Mouse (Mus musculus) intestine, embryonic 15.5 days (tissue): Measurements from ENCODE around the gene Cmc4. TPM values are rescaled to one million over a fixed set of nuclear protein-coding genes. Genes with fewer than 3 reads are reported as not detected.
A peak's percentile ranks its signal among the peaks of the same experiment; 100 is the strongest.

Source experiments
- ATAC-seq: fragments of 200-750 bp; cut with Nextera tagmentation; 2 replicates; pipeline ENCODE4 v1.8.0; 2017; ENCODE audit warnings: moderate TSS enrichment, moderate library complexity
- H3K27ac ChIP-seq: fragments of 300-500 bp; sonication (generic); 2 replicates; pipeline ENCODE4 v1.5.1; 2015; ENCODE audit warnings: mild to moderate bottlenecking, inconsistent platforms
- H3K27me3 ChIP-seq: fragments of 300-500 bp; sonication (generic); replicated peaks from 2 replicates; pipeline ENCODE4 v1.6.1; 2015; ENCODE audit warnings: inconsistent platforms
- H3K36me3 ChIP-seq: fragments of 300-500 bp; sonication (generic); 2 replicates; pipeline ENCODE4 v1.6.1; 2015; ENCODE audit warnings: inconsistent platforms
- H3K4me1 ChIP-seq: fragments of 300-500 bp; sonication (generic); replicated peaks from 2 replicates; pipeline ENCODE4 v1.6.1; 2015; ENCODE audit warnings: inconsistent platforms
- H3K4me2 ChIP-seq: fragments of 300-500 bp; sonication (generic); replicated peaks from 2 replicates; pipeline ENCODE4 v1.6.1; 2015; ENCODE audit warnings: mild to moderate bottlenecking, inconsistent platforms
- H3K4me3 ChIP-seq: fragments of 300-500 bp; sonication (generic); replicated peaks from 2 replicates; pipeline ENCODE4 v1.5.1; 2015; ENCODE audit warnings: inconsistent platforms
- H3K9ac ChIP-seq: fragments of 300-500 bp; sonication (generic); 2 replicates; pipeline ENCODE4 v1.6.1; 2015; ENCODE audit warnings: inconsistent platforms
- H3K9me3 ChIP-seq: fragments of 300-500 bp; sonication (generic); 2 replicates; pipeline ENCODE4 v1.6.1; 2016; ENCODE audit warnings: inconsistent platforms
- WGBS: fragments of 180-500 bp; shearing (Covaris S2); methylation state at CpG from one replicate; pipeline ENCODE4 v1.1.7; 2015; 5-methylcytosine and 5-hydroxymethylcytosine counted together
- polyA plus RNA-seq: library from polyadenylated mRNA; unstranded; fragments of >200 nt; fragmentation: Nextera tagmentation; extraction: Ambion mirVana; gene quantifications from 2 replicates; pipeline ENCODE4 v1.2.1, GENCODE M21; 2015

The Cmc4 gene
- polyA plus RNA-seq = 19.4 and 22.1 TPM in 2 replicates

- peak; percentile 100 for ATAC-seq
- Histone ChIP-seq H3K4me3 (peak within 1 kb of the TSS; percentile 48), H3K4me2 (peak within 1 kb of the TSS; percentile 46), H3K27me3 (no peaks in the 10 kb centered on the region), H3K36me3 (no peaks in the 10 kb centered on the region), H3K9me3 (no peaks in the 10 kb centered on the region), H3K27ac (peak within 1 kb of the TSS; percentile 92), H3K9ac (peak within 1 kb of the TSS; percentile 57), H3K4me1 (no peaks in the 10 kb centered on the region)
- 14% methylated on average over 52 of the region's 52 CpGs for WGBS
These were observed at the start of gene Cmc4, which contains the start of the genes Mtcp1 and Brcc3 for GRCm38 (mm10) chrX:75415936-75416785. Gene Cmc4, minus strand, starts transcription at chrX:75416584. Gene Mtcp1, minus strand, starts transcription at chrX:75416588. Gene Brcc3, plus strand, starts transcription at chrX:75416628.

GRCm38 (mm10) chrX:75454597-75454996 lies 38.2 kb upstream of the Cmc4 start:
- Histone ChIP-seq H3K4me2 (no peak overlapping the region), H3K4me3 (no peak overlapping the region), H3K4me1 (no peaks in the 10 kb centered on the region), H3K9me3 (no peaks in the 10 kb centered on the region), H3K27ac (no peak overlapping the region), H3K36me3 (no peaks in the 10 kb centered on the region), H3K27me3 (no peaks in the 10 kb centered on the region), H3K9ac (no peak overlapping the region)
- WGBS = 71% methylated on average over 1 of the region's 1 CpGs
- no peak for ATAC-seq

GRCm38 (mm10) chrX:75409711-75410110 lies 6.7 kb downstream of the Cmc4 start:
- ATAC-seq = no peak
- no peaks in the 10 kb centered on the region for H3K27me3 ChIP-seq
- no peak overlapping the region for H3K27ac ChIP-seq
- no peak overlapping the region for H3K4me2 ChIP-seq
- no peak overlapping the region for H3K9ac ChIP-seq
- WGBS = 86% methylated on average over 1 of the region's 1 CpGs
- H3K4me3 ChIP-seq = no peak overlapping the region
- no peaks in the 10 kb centered on the region for H3K9me3 ChIP-seq
- no peaks in the 10 kb centered on the region for H3K4me1 ChIP-seq
- H3K36me3 ChIP-seq = no peaks in the 10 kb centered on the region

- Histone ChIP-seq H3K9me3 (no peaks in the 10 kb centered on the region), H3K27me3 (no peaks in the 10 kb centered on the region), H3K4me3 (no peak overlapping the region), H3K9ac (no peak overlapping the region), H3K36me3 (no peaks in the 10 kb centered on the region), H3K4me1 (no peaks in the 10 kb centered on the region), H3K27ac (no peak overlapping the region), H3K4me2 (no peak overlapping the region)
- no peak for ATAC-seq
These were observed 13.0 kb downstream of the Cmc4 start for GRCm38 (mm10) chrX:75403350-75403749.

GRCm38 (mm10) chrX:75402668-75403067 lies 13.7 kb downstream of the Cmc4 start:
- H3K9ac ChIP-seq = no peak overlapping the region
- no peak overlapping the region for H3K4me2 ChIP-seq
- 64% methylated on average over 2 of the region's 2 CpGs for WGBS
- no peak for ATAC-seq
- H3K9me3 ChIP-seq = no peaks in the 10 kb centered on the region
- H3K4me1 ChIP-seq = no peaks in the 10 kb centered on the region
- no peak overlapping the region for H3K27ac ChIP-seq
- no peaks in the 10 kb centered on the region for H3K36me3 ChIP-seq
- H3K4me3 ChIP-seq = no peak overlapping the region
- no peaks in the 10 kb centered on the region for H3K27me3 ChIP-seq

- Histone ChIP-seq H3K9ac (no peak overlapping the region), H3K4me3 (no peak overlapping the region), H3K4me1 (no peaks in the 10 kb centered on the region), H3K9me3 (no peaks in the 10 kb centered on the region), H3K36me3 (no peaks in the 10 kb centered on the region), H3K27ac (no peak overlapping the region), H3K27me3 (no peaks in the 10 kb centered on the region), H3K4me2 (no peak overlapping the region)
- no peak for ATAC-seq
- 86% methylated on average over 1 of the region's 1 CpGs for WGBS
These were observed 16.9 kb downstream of the Cmc4 start for GRCm38 (mm10) chrX:75399471-75399870.

GRCm38 (mm10) chrX:75382195-75382771 lies 34.1 kb downstream of the Cmc4 start, which contains the start of the genes Fundc2 and F8:
Gene Fundc2, plus strand, starts transcription at chrX:75382399.
Gene F8, minus strand, starts transcription at chrX:75382615.
- Histone ChIP-seq H3K4me3 (peak within 1 kb of the TSS; percentile 45), H3K4me1 (no peaks in the 10 kb centered on the region), H3K27ac (peak within 1 kb of the TSS; percentile 73; the same call in 1 of the 2 replicates), H3K4me2 (peak within 1 kb of the TSS; percentile 51), H3K9ac (peak within 1 kb of the TSS; percentile 60), H3K9me3 (no peaks in the 10 kb centered on the region), H3K27me3 (no peaks in the 10 kb centered on the region), H3K36me3 (no peaks in the 10 kb centered on the region)
- peak; percentile 99 for ATAC-seq
- WGBS = 14% methylated on average over 25 of the region's 25 CpGs

GRCm38 (mm10) chrX:75381699-75382098 lies 34.7 kb downstream of the Cmc4 start:
- Histone ChIP-seq H3K9me3 (no peaks in the 10 kb centered on the region), H3K4me2 (peak overlapping the region; percentile 51; the same call in 1 of the 2 replicates), H3K4me1 (no peaks in the 10 kb centered on the region), H3K27ac (no peak overlapping the region), H3K27me3 (no peaks in the 10 kb centered on the region), H3K4me3 (peak overlapping the region; percentile 45; the same call in 1 of the 2 replicates), H3K9ac (no peak overlapping the region), H3K36me3 (no peaks in the 10 kb centered on the region)
- peak; percentile 59 for ATAC-seq
- 65% methylated on average over 5 of the region's 5 CpGs for WGBS

GRCm38 (mm10) chrX:75381176-75381575 lies 35.2 kb downstream of the Cmc4 start:
- Histone ChIP-seq H3K4me2 (no peak overlapping the region), H3K27me3 (no peaks in the 10 kb centered on the region), H3K9ac (no peak overlapping the region), H3K4me1 (no peaks in the 10 kb centered on the region), H3K9me3 (no peaks in the 10 kb centered on the region), H3K27ac (no peak overlapping the region), H3K36me3 (no peaks in the 10 kb centered on the region), H3K4me3 (no peak overlapping the region)
- 83% methylated on average over 1 of the region's 1 CpGs for WGBS
- ATAC-seq = no peak

GRCm38 (mm10) chrX:75376815-75377214 lies 39.6 kb downstream of the Cmc4 start:
- no peak overlapping the region for H3K27ac ChIP-seq
- no peak overlapping the region for H3K4me3 ChIP-seq

GRCm38 (mm10) chrX:75372666-75373425 lies 43.5 kb downstream of the Cmc4 start:
- WGBS = 51% methylated on average over 2 of the region's 2 CpGs
- H3K36me3 ChIP-seq = no peaks in the 10 kb centered on the region
- no peaks in the 10 kb centered on the region for H3K4me1 ChIP-seq
- no peaks in the 10 kb centered on the region for H3K27me3 ChIP-seq
- no peak overlapping the region for H3K27ac ChIP-seq
- H3K4me2 ChIP-seq = no peak overlapping the region
- H3K4me3 ChIP-seq = no peak overlapping the region
- no peaks in the 10 kb centered on the region for H3K9me3 ChIP-seq
- no peak overlapping the region for H3K9ac ChIP-seq
- peak; percentile 45; the same call in 1 of the 2 replicates for ATAC-seq

More at GRCm38 (mm10) chrX:75376815-75377214, 39.6 kb downstream of the Cmc4 start:
- Histone ChIP-seq H3K27me3 (no peaks in the 10 kb centered on the region), H3K9ac (no peak overlapping the region), H3K36me3 (no peaks in the 10 kb centered on the region), H3K4me2 (no peak overlapping the region), H3K9me3 (no peaks in the 10 kb centered on the region), H3K4me1 (no peaks in the 10 kb centered on the region)
- no peak for ATAC-seq

- no peaks in the 10 kb centered on the region for H3K9me3 ChIP-seq
- H3K9ac ChIP-seq = no peak overlapping the region
- no peak overlapping the region for H3K27ac ChIP-seq
- no peak overlapping the region for H3K4me2 ChIP-seq
- H3K36me3 ChIP-seq = no peaks in the 10 kb centered on the region
- no peaks in the 10 kb centered on the region for H3K27me3 ChIP-seq
- no peak for ATAC-seq
- H3K4me3 ChIP-seq = no peak overlapping the region
- no peaks in the 10 kb centered on the region for H3K4me1 ChIP-seq
These were observed 46.2 kb downstream of the Cmc4 start for GRCm38 (mm10) chrX:75370197-75370596.
